8 mouse cellular contexts compared by ENCODE assay signal in the genomic region with DNA sequence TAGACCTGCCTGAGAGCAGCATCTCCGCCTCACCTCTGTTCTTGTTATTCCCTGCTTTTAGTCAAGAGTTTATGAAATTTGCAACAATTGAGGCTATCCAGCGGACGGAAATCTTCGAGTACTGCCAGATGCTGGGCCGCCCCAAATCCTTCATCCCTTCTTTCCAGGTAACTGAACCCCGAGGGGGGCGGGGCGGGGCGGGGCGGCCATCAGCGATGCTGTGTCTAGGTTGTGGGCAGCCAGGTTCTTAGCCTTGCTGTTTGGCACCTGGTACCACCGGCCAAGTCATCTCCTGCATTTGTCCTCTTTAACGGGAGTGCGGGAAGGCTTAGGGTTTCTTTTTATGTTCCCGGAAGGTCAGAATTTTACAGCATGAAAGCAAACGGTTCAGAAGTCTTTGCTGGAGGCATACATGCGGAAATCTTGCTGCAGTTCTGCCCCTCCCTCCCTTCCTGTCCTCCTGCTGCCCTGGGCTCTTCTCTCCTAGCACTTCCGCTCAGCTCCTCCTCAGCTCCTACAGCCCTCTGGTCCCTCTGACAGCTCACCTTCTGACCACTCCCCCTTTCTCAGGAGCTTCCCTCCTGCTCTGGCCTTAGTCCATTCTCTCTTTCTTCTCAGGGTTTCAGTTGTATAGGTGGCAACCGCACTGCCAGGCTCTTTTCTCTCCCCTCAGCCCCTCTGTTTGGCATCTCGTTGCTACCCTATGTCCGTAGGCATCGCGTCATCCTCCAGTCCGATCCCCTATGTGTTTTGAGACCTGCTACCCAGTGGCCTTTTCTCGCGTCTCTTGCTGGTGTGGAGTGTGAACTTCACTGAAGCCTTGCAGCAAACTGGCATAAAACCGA. TPM values are rescaled to one million over a fixed set of nuclear protein-coding genes. Genes with fewer than 3 reads are reported as not detected.
DNase-seq lines count a peak whose midpoint lies in the region; ATAC-seq lines count a peak whose summit lies in the region.

No protein-coding gene starts in this region.

- no peaks in the 10 kb centered on the region for H3K36me3 ChIP-seq in heart, embryonic 10.5 days
- H3K36me3 ChIP-seq in forebrain, embryonic 16.5 days (ENCODE audit: control insufficient read depth, insufficient read depth): no peaks in the 10 kb centered on the region
- H3K36me3 ChIP-seq in liver, embryonic 15.5 days (replicated peaks): peaks cover 23% of the 10 kb centered on the region

- no peak for DNase-seq in heart, embryonic 10.5 days (ENCODE audit: low spot score)
- no peak for DNase-seq in heart, adult 8-10 months (ENCODE audit: low spot score)
- no peak for DNase-seq in adipocyte (ENCODE audit: low spot score)
- DNase-seq in adrenal gland, postnatal 10 days: no peak

- H3K9ac ChIP-seq in forebrain, embryonic 16.5 days (replicated peaks; ENCODE audit: low read depth, low read length): no peak overlapping the region
- H3K9ac ChIP-seq in liver, embryonic 15.5 days: no peak overlapping the region

- H3K4me3 ChIP-seq in heart, embryonic 10.5 days: peak overlapping the region; percentile 51
- no peak overlapping the region for H3K4me3 ChIP-seq in forebrain, embryonic 16.5 days (replicated peaks; ENCODE audit: low read length)
- H3K4me3 ChIP-seq in liver, embryonic 15.5 days (replicated peaks): no peak overlapping the region

- peaks cover 26% of the 10 kb centered on the region; the same call in 1 of the 2 replicates for H3K27me3 ChIP-seq in heart, embryonic 10.5 days (ENCODE audit: insufficient read depth, poor library complexity, severe bottlenecking)
- H3K27me3 ChIP-seq in forebrain, embryonic 16.5 days (replicated peaks; ENCODE audit: control insufficient read depth, insufficient read depth, low read length): no peaks in the 10 kb centered on the region
- no peaks in the 10 kb centered on the region for H3K27me3 ChIP-seq in liver, embryonic 15.5 days

- H3K4me2 ChIP-seq in forebrain, embryonic 16.5 days (ENCODE audit: low read length): peak overlapping the region; percentile 18
- H3K4me2 ChIP-seq in liver, embryonic 15.5 days: peak overlapping the region; percentile 27; the same call in 1 of the 2 replicates

- WGBS in heart, embryonic 10.5 days: 21% methylated on average over 27 of the region's 27 CpGs
- 28% methylated on average over 27 of the region's 27 CpGs for WGBS in forebrain, embryonic 16.5 days
- 16% methylated on average over 27 of the region's 27 CpGs for WGBS in liver, embryonic 15.5 days (ENCODE audit: insufficient replicate concordance)

- H3K9me3 ChIP-seq in heart, embryonic 10.5 days: no peaks in the 10 kb centered on the region
- H3K9me3 ChIP-seq in forebrain, embryonic 16.5 days (ENCODE audit: control insufficient read depth, low read length): no peaks in the 10 kb centered on the region
- H3K9me3 ChIP-seq in liver, embryonic 15.5 days (replicated peaks): no peaks in the 10 kb centered on the region

- no peak overlapping the region; the same call in 1 of the 2 replicates for H3K27ac ChIP-seq in heart, embryonic 10.5 days
- H3K27ac ChIP-seq in forebrain, embryonic 16.5 days (ENCODE audit: low read length): no peak overlapping the region
- H3K27ac ChIP-seq in liver, embryonic 15.5 days (replicated peaks): no peak overlapping the region

- H3K4me1 ChIP-seq in heart, embryonic 10.5 days: peaks cover 11% of the 10 kb centered on the region
- peaks cover 27% of the 10 kb centered on the region for H3K4me1 ChIP-seq in forebrain, embryonic 16.5 days (replicated peaks; ENCODE audit: control insufficient read depth, insufficient read depth, low read length)
- no peaks in the 10 kb centered on the region for H3K4me1 ChIP-seq in liver, embryonic 15.5 days (replicated peaks)

- ATAC-seq in CD4-positive, CD25-positive, alpha-beta regulatory T cell, adult 4 months: peak; percentile 72
- ATAC-seq in forebrain, embryonic 16.5 days: no peak
- ATAC-seq in liver, embryonic 15.5 days (ENCODE audit: insufficient read depth): 0 out of 2 replicates have a peak, but pooled peaks have one; percentile 12
- ATAC-seq in megakaryocyte-erythroid progenitor cell, adult 5-6 weeks (replicated peaks; ENCODE audit: low FRiP score, low TSS enrichment, poor library complexity, severe bottlenecking): no peak

RNA-seq across cellular contexts. Expression of a gene that starts 48.4 kb away (rescaled TPM):
- 0.71 and 1.9 TPM in 2 replicates for polyA plus RNA-seq in heart, embryonic 10.5 days (2016; fragmentation: Nextera tagmentation; extraction: Ambion mirVana)
- 1 to 10 TPM in 1 of 4 experiments, under 1 TPM in 3; 0.82 to 1.9 (median 0.86) TPM for total RNA-seq in heart, adult 8-10 months (2022)
- 1 to 10 TPM; 1.2 to 1.6 TPM for polyA plus RNA-seq in CD4-positive, CD25-positive, alpha-beta regulatory T cell, adult 4 months (2017; shearing (Covaris generic))
- 0.56 and 0.62 TPM in 2 replicates for polyA plus RNA-seq in forebrain, embryonic 16.5 days (2015; fragmentation: Nextera tagmentation; extraction: Ambion mirVana)
- polyA plus RNA-seq in liver, embryonic 15.5 days (2015; fragmentation: Nextera tagmentation; extraction: Ambion mirVana): 6.6 and 7.3 TPM in 2 replicates
- total RNA-seq in adrenal gland, postnatal 10 days (2021): 1 to 10 TPM; 4.6 to 6.2 TPM
- 0.45 TPM in 1 of 2 replicates, not detected in the other for total RNA-seq in megakaryocyte-erythroid progenitor cell, adult 5-6 weeks (2014; fragmentation: Nextera tagmentation)
- total RNA-seq in megakaryocyte-erythroid progenitor cell, adult 5-6 weeks (2017): not detected in 2 replicates

Comparison
In these comparisons a context has a peak if more than half of its experiments do, and no peak if none do; other contexts are left out.
1. ATAC-seq: peak in CD4-positive, CD25-positive, alpha-beta regulatory T cell, adult 4 months (single experiment) and liver, embryonic 15.5 days (single experiment); none in forebrain, embryonic 16.5 days (single experiment) and megakaryocyte-erythroid progenitor cell, adult 5-6 weeks (single experiment).